Mouse (Mus musculus): ENCODE results near the gene Apoo.

- TF ChIP-seq POLR2A (IDR thresholded peaks at IDR 0.05; ENCODE audit: insufficient read depth, low read depth, low read length) = no peak
- TF ChIP-seq CTCF (IDR thresholded peaks at IDR 0.05; ENCODE audit: insufficient read depth, low read depth, low read length) = no peak
Measured at GRCm38 (mm10) chrX:94378734-94379133, 11.8 kb downstream of the Apoo start.
